Mouse (Mus musculus) lung, adult 2 months (tissue): ENCODE data around the gene Klk9.

Source experiments
- CTCF ChIP-seq: fragments of 200-500 bp; IDR thresholded peaks from 2 replicates; pipeline ENCODE4 v1.5.1; 2011; ENCODE audit warnings: mild to moderate bottlenecking, low read length, control low read depth; ENCODE audit not compliant: insufficient read depth
- POLR2A ChIP-seq: fragments of 200-500 bp; IDR thresholded peaks from 2 replicates; pipeline ENCODE4 v1.6.1; 2011; ENCODE audit warnings: low read depth, mild to moderate bottlenecking, control low read depth, low read length, borderline replicate concordance; ENCODE audit errors: extremely low read depth

GRCm38 (mm10) chr7:43780746-43781145 lies 10.9 kb upstream of the Klk9 start, which contains the start of gene Klk10:
- no peak for TF ChIP-seq POLR2A
- no peak for TF ChIP-seq CTCF
